Mouse (Mus musculus) bone marrow macrophage, adult 2 months (primary cell): ENCODE measurements around the gene Zfp428.

Source experiments
- CTCF ChIP-seq: IDR thresholded peaks from 2 replicates; pipeline ENCODE4 v1.5.1; 2012; ENCODE audit warnings: low read depth, mild to moderate bottlenecking, low read length, moderate library complexity
- POLR2A ChIP-seq: IDR thresholded peaks from 2 replicates; pipeline ENCODE4 v1.6.1; 2012; ENCODE audit warnings: mild to moderate bottlenecking, low read depth, low read length, borderline replicate concordance

- TF ChIP-seq CTCF (peak; percentile 69), POLR2A (no peak)
Measured at GRCm38 (mm10) chr7:24531211-24531971, 24.6 kb downstream of the Zfp428 start.
